Mouse (Mus musculus): Measurements from ENCODE around the gene Plp2. TPM values are rescaled to one million over a fixed set of nuclear protein-coding genes. Genes with fewer than 3 reads are reported as not detected.

Gene Plp2
- polyA plus RNA-seq, 1 experiment from 2014 or later: 147 TPM

DNA sequence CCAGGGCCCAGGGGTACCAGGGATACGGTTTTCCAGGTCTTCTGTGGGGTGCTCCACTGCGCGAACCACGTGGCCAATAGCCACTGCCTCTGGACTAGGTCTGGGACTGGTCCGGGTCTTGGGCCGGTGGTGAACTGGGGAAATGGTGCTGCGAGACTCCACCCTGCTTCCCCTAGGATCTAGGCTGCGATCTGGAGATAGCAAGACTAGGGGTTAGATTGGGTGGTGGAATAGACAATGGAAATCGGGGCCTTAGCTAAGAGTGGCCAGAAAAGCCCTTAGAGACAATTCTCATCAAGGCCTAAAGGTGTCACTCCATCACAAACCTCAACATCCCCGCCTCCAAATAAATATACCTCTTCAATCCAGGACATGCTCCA lies 3.8 kb upstream of the Plp2 start:
- no peak for DNase-seq (ENCODE audit: low spot score)
- H3K9me3 ChIP-seq: no peaks in the 10 kb centered on the region
- peak overlapping the region; percentile 50 for H3K4me3 ChIP-seq
- H3K4me1 ChIP-seq: peaks cover 9% of the 10 kb centered on the region; the same call in 1 of the 2 replicates
- 29% methylated on average over 10 of the region's 10 CpGs for WGBS
- H3K27ac ChIP-seq: peak overlapping the region; percentile 80
- H3K36me3 ChIP-seq: no peaks in the 10 kb centered on the region
- no peaks in the 10 kb centered on the region for H3K27me3 ChIP-seq (ENCODE audit: insufficient read depth, poor library complexity, severe bottlenecking)

DNA sequence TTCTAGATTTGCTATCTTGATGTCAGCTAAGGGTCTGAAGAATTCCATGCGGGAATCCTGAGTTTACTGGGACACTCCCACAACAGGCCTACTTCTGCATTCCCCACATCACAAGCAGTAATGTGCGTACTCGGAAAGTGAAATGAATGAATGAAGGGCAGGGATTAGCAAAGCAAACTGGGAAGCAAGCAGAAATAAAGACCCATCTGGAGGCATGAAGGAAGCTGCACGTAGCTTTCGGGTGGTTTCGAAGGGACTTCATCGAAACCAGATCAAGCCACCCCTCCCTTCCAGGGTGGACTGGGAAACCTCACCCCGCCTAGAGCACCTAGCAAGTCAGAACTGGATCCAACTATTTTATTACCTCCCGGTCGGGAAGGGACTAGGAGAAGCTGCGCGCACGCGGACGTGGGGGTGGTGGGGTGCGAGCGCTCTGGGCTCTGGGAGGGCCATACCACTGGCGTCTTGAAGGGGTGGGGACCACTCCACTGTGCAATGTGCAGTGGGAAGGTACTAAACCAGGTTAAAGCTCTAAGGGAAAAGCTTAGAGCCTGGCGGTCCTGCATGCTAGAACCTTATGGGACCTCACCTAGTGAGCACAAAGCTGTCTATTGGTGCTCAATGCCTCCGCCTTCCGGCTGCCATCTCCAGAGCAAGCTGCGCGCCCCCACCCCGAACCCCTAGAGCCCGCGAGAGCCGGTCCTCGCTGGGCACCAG lies 3.3 kb upstream of the Plp2 start:
- no peaks in the 10 kb centered on the region for H3K36me3 ChIP-seq
- H3K9me3 ChIP-seq: no peaks in the 10 kb centered on the region
- H3K27ac ChIP-seq: peak overlapping the region; percentile 80
- no peaks in the 10 kb centered on the region for H3K27me3 ChIP-seq (ENCODE audit: insufficient read depth, poor library complexity, severe bottlenecking)
- H3K4me1 ChIP-seq: peaks cover 9% of the 10 kb centered on the region; the same call in 1 of the 2 replicates
- DNase-seq (ENCODE audit: low spot score): no peak
- 24% methylated on average over 28 of the region's 28 CpGs for WGBS
- peak overlapping the region; percentile 50 for H3K4me3 ChIP-seq

DNA sequence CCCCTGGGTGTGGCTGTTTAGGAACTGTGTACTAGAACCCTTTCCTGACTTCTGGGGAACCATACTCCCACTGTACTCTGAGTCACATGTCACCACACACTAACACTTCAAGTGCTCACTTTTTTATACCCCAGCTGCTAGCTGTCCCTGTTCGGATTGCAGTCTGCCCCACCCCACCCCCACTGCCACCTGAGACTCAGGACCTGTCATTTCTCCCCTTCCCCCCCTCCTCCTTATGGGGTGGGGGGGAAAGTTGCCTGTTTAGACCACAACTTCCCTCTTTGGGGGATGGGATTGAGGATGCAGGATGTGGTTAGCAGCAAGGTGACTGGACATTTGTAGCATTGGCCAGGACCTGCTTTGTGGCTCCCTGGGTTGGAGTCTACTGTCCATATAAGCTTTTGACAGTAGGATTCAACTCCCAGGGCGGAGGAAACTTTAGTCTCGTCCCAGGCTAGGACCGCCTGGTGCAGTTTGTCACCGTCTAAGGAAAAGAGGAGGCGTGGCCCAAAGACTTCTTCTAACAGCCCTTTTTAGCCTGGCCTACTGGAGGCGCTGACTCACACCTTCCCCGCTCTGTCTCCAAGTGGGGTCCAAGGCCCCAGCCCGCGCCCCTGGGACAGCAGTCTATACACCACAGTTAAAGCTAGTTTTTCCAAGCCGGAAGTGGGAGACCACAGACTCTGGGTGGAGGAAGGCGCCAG lies 2.5 kb upstream of the Plp2 start:
- H3K4me3 ChIP-seq: peak overlapping the region; percentile 50
- 23% methylated on average over 12 of the region's 12 CpGs for WGBS
- peak overlapping the region; percentile 80; the same call in 1 of the 2 replicates for H3K27ac ChIP-seq
- H3K27me3 ChIP-seq (ENCODE audit: insufficient read depth, poor library complexity, severe bottlenecking): no peaks in the 10 kb centered on the region
- H3K4me1 ChIP-seq: peaks cover 9% of the 10 kb centered on the region; the same call in 1 of the 2 replicates
- DNase-seq (ENCODE audit: low spot score): no peak
- no peaks in the 10 kb centered on the region for H3K9me3 ChIP-seq
- H3K36me3 ChIP-seq: peaks cover 5% of the 10 kb centered on the region; the same call in 1 of the 2 replicates

- DNase-seq (ENCODE audit: low spot score): no peak
- 34% methylated on average over 6 of the region's 6 CpGs for whole genome bisulfite sequencing
- Histone ChIP-seq H3K4me3 (no peak overlapping the region), H3K27me3 (ENCODE audit: insufficient read depth, poor library complexity, severe bottlenecking) (no peaks in the 10 kb centered on the region), H3K36me3 (peaks cover 7% of the 10 kb centered on the region; the same call in 1 of the 2 replicates), H3K4me1 (peaks cover 9% of the 10 kb centered on the region; the same call in 1 of the 2 replicates), H3K27ac (no peak overlapping the region), H3K9me3 (no peaks in the 10 kb centered on the region)
Observed at GRCm38 (mm10) chrX:7672739-7673138, 1.5 kb upstream of the Plp2 start.

GRCm38 (mm10) chrX:7670390-7670881 lies 754 bp downstream of the Plp2 start:
- no peaks in the 10 kb centered on the region for H3K9me3 ChIP-seq
- peaks cover 9% of the 10 kb centered on the region; the same call in 1 of the 2 replicates for H3K4me1 ChIP-seq
- DNase-seq (ENCODE audit: low spot score): peak; percentile 80
- H3K27ac ChIP-seq: peak overlapping the region; percentile 85
- peaks cover 24% of the 10 kb centered on the region for H3K36me3 ChIP-seq
- peak overlapping the region; percentile 68 for H3K4me3 ChIP-seq
- 21% methylated on average over 18 of the region's 19 CpGs for WGBS
- H3K27me3 ChIP-seq (ENCODE audit: insufficient read depth, poor library complexity, severe bottlenecking): no peaks in the 10 kb centered on the region

DNA sequence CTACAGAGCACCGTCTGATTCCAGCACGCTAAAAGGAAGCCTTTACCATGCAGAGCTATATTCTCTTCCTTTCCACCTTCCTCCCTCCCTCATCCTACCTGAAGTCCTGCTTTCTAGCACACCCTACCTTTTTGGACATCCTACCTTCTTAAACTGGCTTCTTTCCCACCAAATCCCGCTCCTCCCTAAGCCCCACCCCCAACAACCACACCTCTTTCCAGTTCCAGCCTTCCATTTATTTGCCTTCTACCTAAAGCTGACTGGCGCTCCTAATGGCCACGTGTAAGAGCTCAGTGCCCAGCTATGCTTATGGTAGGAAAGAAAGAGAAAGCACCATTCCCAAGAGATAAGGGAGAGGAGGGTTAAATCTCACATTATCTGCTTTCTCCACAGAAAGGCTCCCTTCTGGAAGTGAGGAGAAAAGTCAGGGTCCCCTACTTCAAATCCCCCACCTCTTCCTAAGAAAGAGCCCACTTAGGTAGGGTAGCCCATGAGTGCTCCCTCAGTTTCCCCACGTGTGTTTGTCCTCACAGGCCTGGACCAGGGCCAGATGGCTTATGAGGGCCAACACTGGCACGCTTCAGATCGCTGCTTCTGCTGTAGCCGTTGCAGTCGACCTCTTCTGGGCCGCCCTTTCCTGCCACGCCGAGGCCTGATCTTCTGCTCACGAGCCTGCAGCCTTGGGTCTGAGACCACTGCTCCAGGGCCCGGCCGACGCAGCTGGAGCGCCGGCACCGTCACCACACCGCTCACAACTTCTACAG lies 5.3 kb downstream of the Plp2 start:
- no peaks in the 10 kb centered on the region for H3K9me3 ChIP-seq
- peaks cover 30% of the 10 kb centered on the region for H3K36me3 ChIP-seq
- no peaks in the 10 kb centered on the region for H3K4me1 ChIP-seq
- 68% methylated on average over 21 of the region's 21 CpGs for WGBS
- H3K4me3 ChIP-seq: no peak overlapping the region
- DNase-seq (ENCODE audit: low spot score): no peak
- no peak overlapping the region for H3K27ac ChIP-seq
- no peaks in the 10 kb centered on the region for H3K27me3 ChIP-seq (ENCODE audit: insufficient read depth, poor library complexity, severe bottlenecking)

DNA sequence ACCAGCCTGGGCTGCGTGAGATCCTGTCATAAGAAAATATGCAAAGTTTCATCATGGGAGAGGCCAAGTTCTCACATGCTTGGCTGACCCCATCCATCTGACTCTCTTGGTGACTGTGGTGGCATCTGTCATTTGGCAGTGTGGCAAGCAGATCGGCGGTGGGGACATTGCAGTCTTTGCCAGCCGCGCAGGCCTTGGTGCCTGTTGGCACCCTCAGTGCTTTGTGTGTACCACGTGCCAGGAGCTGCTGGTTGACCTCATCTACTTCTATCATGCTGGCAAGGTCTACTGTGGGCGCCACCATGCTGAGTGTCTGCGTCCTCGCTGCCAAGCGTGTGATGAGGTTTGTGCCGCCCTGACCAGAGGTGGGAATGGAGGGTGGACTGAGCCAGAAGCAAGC lies 6.4 kb downstream of the Plp2 start:
- no peak for DNase-seq (ENCODE audit: low spot score)
- Histone ChIP-seq H3K4me3 (no peak overlapping the region), H3K27me3 (ENCODE audit: insufficient read depth, poor library complexity, severe bottlenecking) (no peaks in the 10 kb centered on the region), H3K4me1 (no peaks in the 10 kb centered on the region), H3K27ac (no peak overlapping the region), H3K9me3 (no peaks in the 10 kb centered on the region), H3K36me3 (peaks cover 30% of the 10 kb centered on the region)
- 83% methylated on average over 11 of the region's 11 CpGs for WGBS

DNA sequence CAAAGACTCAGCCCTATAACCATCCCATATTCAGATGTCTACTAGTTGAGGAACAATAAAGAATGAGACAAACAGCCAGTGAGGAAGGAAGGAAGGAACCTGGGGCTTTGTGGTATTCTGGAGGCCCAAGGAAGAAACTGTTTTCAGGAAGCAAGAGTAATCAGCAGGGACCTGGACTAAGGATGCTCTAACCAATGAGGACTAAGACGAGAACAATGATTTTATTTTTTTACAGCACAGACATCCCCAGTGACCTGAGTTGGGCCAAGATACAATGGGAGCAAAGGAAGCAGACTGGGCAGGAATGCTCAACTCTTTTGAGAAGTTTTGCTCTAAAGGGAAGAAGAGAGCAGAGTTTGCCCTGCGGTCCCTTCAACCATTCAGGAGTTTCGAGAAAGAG lies 8.3 kb downstream of the Plp2 start:
- WGBS: 75% methylated on average over 3 of the region's 3 CpGs
- Histone ChIP-seq H3K27ac (no peak overlapping the region), H3K4me1 (peaks cover 11% of the 10 kb centered on the region; the same call in 1 of the 2 replicates)

GRCm38 (mm10) chrX:7661086-7661485 lies 10.1 kb downstream of the Plp2 start:
- Histone ChIP-seq H3K4me1 (peaks cover 12% of the 10 kb centered on the region; the same call in 1 of the 2 replicates), H3K4me3 (no peak overlapping the region), H3K9me3 (no peaks in the 10 kb centered on the region), H3K27me3 (ENCODE audit: insufficient read depth, poor library complexity, severe bottlenecking) (no peaks in the 10 kb centered on the region), H3K27ac (no peak overlapping the region), H3K36me3 (peaks cover 9% of the 10 kb centered on the region; the same call in 1 of the 2 replicates)
- no peak for DNase-seq (ENCODE audit: low spot score)
- 72% methylated on average over 4 of the region's 4 CpGs for WGBS

More for the DNA sequence above, 8.3 kb downstream of the Plp2 start:
- H3K9me3 ChIP-seq: no peaks in the 10 kb centered on the region
- H3K36me3 ChIP-seq: peaks cover 22% of the 10 kb centered on the region
- H3K27me3 ChIP-seq (ENCODE audit: insufficient read depth, poor library complexity, severe bottlenecking): no peaks in the 10 kb centered on the region
- DNase-seq (ENCODE audit: low spot score): no peak
- H3K4me3 ChIP-seq: no peak overlapping the region

DNA sequence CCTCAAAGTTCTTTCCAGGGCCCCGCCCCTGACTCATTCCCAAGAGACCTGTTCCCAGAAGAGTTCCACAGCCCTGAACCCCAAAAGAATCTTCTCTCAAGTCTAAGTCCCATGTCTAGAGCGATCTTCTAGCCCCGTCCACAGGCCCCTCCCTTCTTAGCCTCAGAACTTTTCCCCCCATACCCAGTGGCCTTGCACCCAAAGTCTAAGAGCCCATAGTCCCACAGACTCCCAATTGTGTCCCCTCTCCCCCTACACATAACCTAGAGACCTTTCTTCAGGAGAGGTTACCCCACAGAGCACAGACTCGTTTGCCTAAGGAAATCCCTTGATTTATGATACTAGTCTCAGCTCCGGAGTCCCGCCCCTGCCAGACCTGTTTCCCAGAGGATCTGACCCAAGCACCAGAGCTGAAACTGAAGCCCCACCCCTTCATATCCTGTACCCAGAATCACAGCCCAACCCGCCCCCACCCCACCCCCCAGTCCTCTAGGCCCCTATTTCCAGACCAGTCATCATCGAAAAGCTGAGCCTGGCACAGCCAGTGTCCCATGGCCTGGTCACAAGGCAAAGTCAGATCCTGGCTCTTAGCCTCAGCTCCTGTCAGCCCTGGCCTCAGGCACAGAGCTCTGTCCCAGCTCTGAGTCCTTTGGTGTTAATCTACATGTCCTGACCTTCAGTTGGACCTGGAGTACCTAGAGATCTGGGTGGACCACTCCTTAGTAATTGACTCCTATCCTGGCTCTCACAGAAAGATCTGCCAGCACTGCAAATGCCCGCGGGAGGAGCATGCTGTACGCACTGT lies 12.2 kb downstream of the Plp2 start:
- WGBS: 50% methylated on average over 11 of the region's 11 CpGs
- 0 out of 2 replicates have a peak overlapping the region, but pooled peaks have one; percentile 86 for H3K27ac ChIP-seq
- H3K27me3 ChIP-seq (ENCODE audit: insufficient read depth, poor library complexity, severe bottlenecking): no peaks in the 10 kb centered on the region
- no peak for DNase-seq (ENCODE audit: low spot score)
- H3K4me1 ChIP-seq: peaks cover 12% of the 10 kb centered on the region; the same call in 1 of the 2 replicates
- H3K4me3 ChIP-seq: peak overlapping the region; percentile 68
- H3K9me3 ChIP-seq: no peaks in the 10 kb centered on the region
- no peaks in the 10 kb centered on the region for H3K36me3 ChIP-seq

DNA sequence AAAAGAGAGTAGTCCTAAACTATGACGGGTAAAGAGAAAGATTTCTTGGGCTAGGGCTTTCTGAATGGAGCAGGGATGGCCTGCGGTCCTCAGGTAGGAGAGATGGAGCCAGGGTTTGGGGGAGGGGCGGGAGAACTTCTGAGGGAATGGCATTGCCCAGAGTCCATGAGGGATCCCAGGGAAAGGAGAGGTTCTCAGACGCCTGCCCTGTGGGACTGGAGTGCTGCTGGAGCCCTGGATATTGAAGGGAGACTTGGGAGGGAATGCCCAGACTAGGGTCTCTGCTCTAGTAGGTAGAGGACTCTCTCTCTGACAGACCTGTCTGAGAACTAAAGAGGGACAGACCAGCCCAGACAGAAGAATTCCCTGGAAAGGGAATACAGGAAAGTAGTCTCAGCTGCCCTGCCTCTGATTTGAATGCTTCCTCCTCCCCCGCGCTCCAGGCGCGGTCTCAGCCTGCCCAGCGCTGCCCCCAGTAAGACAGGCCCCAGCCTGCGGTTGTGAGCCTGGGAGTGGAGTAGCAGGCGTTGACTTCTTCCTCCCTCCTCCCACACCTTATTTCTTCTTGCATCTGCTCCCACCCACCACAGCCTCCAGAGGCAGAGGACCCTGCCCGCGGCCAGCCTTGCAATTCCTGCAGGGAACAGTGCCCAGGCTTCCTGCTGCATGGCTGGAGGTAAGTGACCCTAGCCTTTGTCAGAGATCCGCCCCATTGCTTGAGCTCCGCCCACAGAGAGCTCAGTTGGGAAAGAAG lies 13.0 kb downstream of the Plp2 start:
- H3K27me3 ChIP-seq (ENCODE audit: insufficient read depth, poor library complexity, severe bottlenecking): no peaks in the 10 kb centered on the region
- H3K27ac ChIP-seq: peak overlapping the region; percentile 86; the same call in 1 of the 2 replicates
- DNase-seq (ENCODE audit: low spot score): no peak
- WGBS: 27% methylated on average over 15 of the region's 15 CpGs
- peak overlapping the region; percentile 68 for H3K4me3 ChIP-seq
- no peaks in the 10 kb centered on the region for H3K36me3 ChIP-seq
- no peaks in the 10 kb centered on the region for H3K9me3 ChIP-seq
- peaks cover 12% of the 10 kb centered on the region; the same call in 1 of the 2 replicates for H3K4me1 ChIP-seq

All from heart, embryonic 10.5 days (tissue).